Mouse (Mus musculus): ENCODE data around the gene Cfd.

GRCm38 (mm10) chr10:79859116-79859515 lies 31.5 kb upstream of the Cfd start:
- TF ChIP-seq CTCF (IDR thresholded peaks at IDR 0.05), result no peak
- TF ChIP-seq POLR2A (IDR thresholded peaks at IDR 0.05; ENCODE audit: insufficient read depth, low read depth, low read length), result no peak
- no peak for TF ChIP-seq EP300 (IDR thresholded peaks at IDR 0.05; ENCODE audit: insufficient read depth, low read depth, low read length)

Data from heart, adult 2 months (tissue).